In the genomic region with DNA sequence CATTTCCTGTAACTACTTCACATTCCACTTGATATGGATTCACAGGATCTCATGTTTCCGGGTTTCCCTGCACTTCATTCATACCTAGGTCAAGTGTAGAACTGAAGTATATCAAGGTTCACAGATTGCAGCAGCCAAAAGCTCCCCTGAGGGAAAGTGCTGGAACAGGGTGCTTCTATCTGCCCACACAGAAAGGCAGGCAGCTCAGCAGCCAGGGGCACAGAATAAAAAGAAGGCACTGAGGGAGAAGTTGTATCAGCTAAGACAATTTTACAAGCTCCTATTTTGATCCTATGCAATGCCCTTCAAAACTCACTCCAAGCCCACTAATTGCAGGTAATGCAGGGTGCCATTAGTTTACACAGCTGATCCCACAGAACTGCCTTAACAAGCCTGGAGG, we compare ENCODE assay signal across 12 mouse cellular contexts. TPM values are rescaled to one million over a fixed set of nuclear protein-coding genes. Genes with fewer than 3 reads are reported as not detected.
DNase-seq lines count a peak whose midpoint lies in the region; ATAC-seq and TF ChIP-seq lines count a peak whose summit lies in the region.
"Had no signal": no experiment of that assay in that cellular context is flagged by ENCODE, and none has a peak within 500 bp of the region (broad histone marks: within the 10 kb centered on the region; RNA-seq: fewer than 3 reads in every experiment).

No protein-coding gene starts in this region.

- 0 out of 2 replicates have a peak, but pooled peaks cover 4% of the 10 kb centered on the region for H3K9me3 ChIP-seq in heart, embryonic 13.5 days
- H3K9me3 ChIP-seq in heart, embryonic 10.5 days, result no peaks in the 10 kb centered on the region; the same call in 1 of the 2 replicates
- 0 out of 2 replicates have a peak, but pooled peaks cover 3% of the 10 kb centered on the region for H3K9me3 ChIP-seq in lung, embryonic 14.5 days (ENCODE audit: low read depth, low read length)
- no peaks in the 10 kb centered on the region for H3K9me3 ChIP-seq in limb, embryonic 14.5 days (ENCODE audit: control insufficient read depth, low read length)

- H3K27ac ChIP-seq in heart, embryonic 13.5 days (replicated peaks), result no peak overlapping the region
- no peak overlapping the region for H3K27ac ChIP-seq in heart, embryonic 10.5 days
- peak overlapping the region; percentile 24; the same call in 1 of the 2 replicates for H3K27ac ChIP-seq in lung, embryonic 14.5 days (ENCODE audit: low read depth)
- no peak overlapping the region for H3K27ac ChIP-seq in cortical plate, adult 2 months (ENCODE audit: insufficient read depth, low read length)
- no peak overlapping the region for H3K27ac ChIP-seq in limb, embryonic 14.5 days (replicated peaks; ENCODE audit: low read depth, low read length)
- H3K27ac ChIP-seq in thymus, adult 2 months (ENCODE audit: control insufficient read depth, insufficient read depth, low read length), result no peak overlapping the region

- no peak for TF ChIP-seq CTCF in lung, embryonic 14.5 days (IDR thresholded peaks at IDR 0.05; ENCODE audit: low read depth)
- TF ChIP-seq CTCF in lung, adult 2 months (IDR thresholded peaks at IDR 0.05; ENCODE audit: insufficient read depth, low read length), result no peak
- no peak for TF ChIP-seq CTCF in cortical plate, adult 2 months (IDR thresholded peaks at IDR 0.05; ENCODE audit: extremely low read depth, insufficient read depth, low read length)
- TF ChIP-seq CTCF in thymus, adult 2 months (IDR thresholded peaks at IDR 0.05; ENCODE audit: borderline replicate concordance, control insufficient read depth, extremely low read depth, insufficient read depth, low read length, poor library complexity), result no peak

- H3K4me3 ChIP-seq in heart, embryonic 13.5 days, result peak overlapping the region; percentile 5; the same call in 1 of the 2 replicates
- no peak overlapping the region for H3K4me3 ChIP-seq in heart, embryonic 10.5 days
- H3K4me3 ChIP-seq in lung, embryonic 14.5 days (ENCODE audit: low read depth, low read length), result peak overlapping the region; percentile 79; the same call in 1 of the 2 replicates
- H3K4me3 ChIP-seq in lung, adult 2 months (replicated peaks; ENCODE audit: extremely low read depth, low read depth, low read length), result no peak overlapping the region
- peak overlapping the region; percentile 64 for H3K4me3 ChIP-seq in cortical plate, adult 2 months (ENCODE audit: insufficient read depth, low read length)
- H3K4me3 ChIP-seq in limb, embryonic 14.5 days (replicated peaks; ENCODE audit: low read length), result no peak overlapping the region
- H3K4me3 ChIP-seq in thymus, adult 2 months (ENCODE audit: control insufficient read depth, insufficient read depth, low read length), result no peak overlapping the region

- peak overlapping the region; percentile 52; the same call in 1 of the 2 replicates for H3K9ac ChIP-seq in heart, embryonic 13.5 days
- H3K9ac ChIP-seq in lung, embryonic 14.5 days, result peak overlapping the region; percentile 82; the same call in 1 of the 2 replicates
- H3K9ac ChIP-seq in limb, embryonic 14.5 days (ENCODE audit: low read depth, low read length, severe bottlenecking), result no peak overlapping the region

- no peak for ATAC-seq in heart, embryonic 13.5 days (ENCODE audit: extremely low read depth, insufficient number of reproducible peaks, low FRiP score, low TSS enrichment)
- no peak for ATAC-seq in lung, embryonic 14.5 days (ENCODE audit: insufficient read depth)
- no peak for ATAC-seq in limb, embryonic 14.5 days (ENCODE audit: low FRiP score, low read depth)
- ATAC-seq: intestine, embryonic 16.5 days had no signal

- no peak for DNase-seq in heart, embryonic 10.5 days (ENCODE audit: low spot score)
- DNase-seq in lung, embryonic 14.5 days, result no peak
- no peak for DNase-seq in lung, adult 2 months
- no peak for DNase-seq in limb, embryonic 14.5 days (ENCODE audit: low spot score)
- no peak for DNase-seq in thymus, postnatal 10 days (ENCODE audit: low spot score in 2 of 2)
- no peak for DNase-seq in thymus, adult 2 months
- DNase-seq: gastrocnemius, postnatal 14 days; lung, postnatal 14 days; right cerebral cortex, postnatal 14 days had no signal

- TF ChIP-seq POLR2A in lung, adult 2 months (IDR thresholded peaks at IDR 0.05; ENCODE audit: borderline replicate concordance, extremely low read depth, low read depth, low read length), result no peak
- no peak for TF ChIP-seq POLR2A in cortical plate, adult 2 months (IDR thresholded peaks at IDR 0.05; ENCODE audit: extremely low read depth, insufficient read depth, low read length)
- TF ChIP-seq POLR2A in limb, embryonic 14.5 days (IDR thresholded peaks at IDR 0.05; ENCODE audit: borderline replicate concordance, extremely low read depth, insufficient read depth, insufficient read length), result no peak
- TF ChIP-seq POLR2A in thymus, adult 2 months (IDR thresholded peaks at IDR 0.05; ENCODE audit: control insufficient read depth, extremely low read depth, insufficient read depth, low read length, poor library complexity), result no peak

- H3K4me1 ChIP-seq in heart, embryonic 13.5 days, result peaks cover 42% of the 10 kb centered on the region
- H3K4me1 ChIP-seq in heart, embryonic 10.5 days, result peaks cover 21% of the 10 kb centered on the region
- H3K4me1 ChIP-seq in lung, embryonic 14.5 days (ENCODE audit: insufficient read depth), result 0 out of 2 replicates have a peak, but pooled peaks cover 6% of the 10 kb centered on the region
- peaks cover 10% of the 10 kb centered on the region for H3K4me1 ChIP-seq in lung, adult 2 months (ENCODE audit: control insufficient read depth, insufficient read depth, low read length)
- H3K4me1 ChIP-seq in cortical plate, adult 2 months (ENCODE audit: control insufficient read depth, insufficient read depth, low read length), result peaks cover 3% of the 10 kb centered on the region; the same call in 1 of the 2 replicates
- H3K4me1 ChIP-seq in limb, embryonic 14.5 days (ENCODE audit: control insufficient read depth, insufficient read depth, low read length), result peaks cover 14% of the 10 kb centered on the region; the same call in 1 of the 2 replicates
- H3K4me1 ChIP-seq in thymus, adult 2 months (replicated peaks; ENCODE audit: control insufficient read depth, insufficient read depth, low read length), result peaks cover 19% of the 10 kb centered on the region

- no peaks in the 10 kb centered on the region for H3K36me3 ChIP-seq in heart, embryonic 13.5 days
- no peaks in the 10 kb centered on the region for H3K36me3 ChIP-seq in heart, embryonic 10.5 days
- H3K36me3 ChIP-seq in lung, embryonic 14.5 days (ENCODE audit: insufficient read depth), result no peaks in the 10 kb centered on the region
- H3K36me3 ChIP-seq in limb, embryonic 14.5 days (ENCODE audit: control insufficient read depth, insufficient read depth, low read length), result no peaks in the 10 kb centered on the region
- no peaks in the 10 kb centered on the region for H3K36me3 ChIP-seq in thymus, adult 2 months (ENCODE audit: control insufficient read depth, insufficient read depth, low read length)

- H3K27me3 ChIP-seq in heart, embryonic 13.5 days (replicated peaks), result no peaks in the 10 kb centered on the region
- H3K27me3 ChIP-seq in heart, embryonic 10.5 days (ENCODE audit: insufficient read depth, poor library complexity, severe bottlenecking), result no peaks in the 10 kb centered on the region
- no peaks in the 10 kb centered on the region for H3K27me3 ChIP-seq in lung, embryonic 14.5 days (ENCODE audit: insufficient read depth, low read length)
- no peaks in the 10 kb centered on the region for H3K27me3 ChIP-seq in limb, embryonic 14.5 days (ENCODE audit: control insufficient read depth, insufficient read depth, low read length)
- H3K27me3 ChIP-seq in thymus, adult 2 months (ENCODE audit: control insufficient read depth, insufficient read depth, low read length), result no peaks in the 10 kb centered on the region

- peak overlapping the region; percentile 77 for H3K4me2 ChIP-seq in heart, embryonic 13.5 days
- H3K4me2 ChIP-seq in lung, embryonic 14.5 days, result peak overlapping the region; percentile 75
- peak overlapping the region; percentile 60 for H3K4me2 ChIP-seq in limb, embryonic 14.5 days (replicated peaks; ENCODE audit: low read depth, low read length, severe bottlenecking)

- 29% methylated on average over 1 of the region's 1 CpGs for WGBS in heart, embryonic 13.5 days
- 55% methylated on average over 1 of the region's 1 CpGs for WGBS in heart, embryonic 10.5 days
- 19% methylated on average over 1 of the region's 1 CpGs for WGBS in lung, embryonic 14.5 days
- WGBS in lung, adult 2 months, result 47% methylated on average over 1 of the region's 1 CpGs
- WGBS in limb, embryonic 14.5 days, result 42% methylated on average over 1 of the region's 1 CpGs
- WGBS in thymus, adult 2 months, result 86% methylated on average over 1 of the region's 1 CpGs

RNA-seq across cellular contexts. Expression of a gene that starts 2.0 kb away (rescaled TPM):
- 43.1 and 48.1 TPM in 2 replicates for polyA plus RNA-seq in heart, embryonic 13.5 days (2015; fragmentation: Nextera tagmentation; extraction: Ambion mirVana)
- polyA plus RNA-seq in heart, embryonic 10.5 days (2016; fragmentation: Nextera tagmentation; extraction: Ambion mirVana), result 34.3 and 48.2 TPM in 2 replicates
- polyA plus RNA-seq in lung, embryonic 14.5 days (2014; fragmentation: Nextera tagmentation; extraction: Ambion mirVana), result 82.2 and 83.8 TPM in 2 replicates
- 5.1 and 9.1 TPM in 2 replicates for polyA plus RNA-seq in lung, adult 2 months (2012; rRNA removed)
- polyA plus RNA-seq in cortical plate, adult 2 months (2012; rRNA removed), result 35.3 and 37.7 TPM in 2 replicates
- polyA plus RNA-seq in limb, embryonic 14.5 days (2012; rRNA removed), result 14.9 and 23.8 TPM in 2 replicates
- 62.1 and 65.2 TPM in 2 replicates for polyA plus RNA-seq in limb, embryonic 14.5 days (2014; fragmentation: Nextera tagmentation; extraction: Ambion mirVana)
- 3.8 and 3.9 TPM in 2 replicates for polyA plus RNA-seq in thymus, adult 2 months (2012; rRNA removed)

Comparison
In these comparisons a context has a peak if more than half of its experiments do, and no peak if none do; other contexts are left out.
1. H3K4me3 ChIP-seq: peak in heart, embryonic 13.5 days (single experiment), lung, embryonic 14.5 days (single experiment) and cortical plate, adult 2 months (single experiment); none in heart, embryonic 10.5 days (single experiment), lung, adult 2 months (single experiment), limb, embryonic 14.5 days (single experiment) and thymus, adult 2 months (single experiment).
2. Peak in every context shown above with its lines, with median percentiles within 50 percentile points of each other: H3K4me2 ChIP-seq.